25 mouse cellular contexts compared by ENCODE assay signal in the genomic region with DNA sequence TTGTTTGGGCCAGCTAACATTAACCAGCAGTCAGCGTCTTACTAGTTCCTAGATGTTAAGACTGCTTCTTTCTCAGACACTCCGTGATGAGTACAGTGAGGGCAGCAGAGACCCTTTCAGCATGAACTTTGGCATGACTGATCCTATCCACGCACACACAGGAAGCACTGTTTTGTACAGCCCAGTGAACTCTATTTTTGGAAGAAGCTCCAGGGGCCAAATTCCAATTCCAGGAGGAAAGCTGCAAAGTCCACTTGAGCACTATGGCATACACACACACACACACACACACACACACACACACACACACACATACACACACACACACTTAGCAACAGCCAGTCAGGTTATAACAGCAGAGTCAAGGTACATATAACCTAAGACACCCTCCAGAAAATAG.
DNase-seq lines count a peak whose midpoint lies in the region; ATAC-seq lines count a peak whose summit lies in the region.
"Had no signal": no experiment of that assay in that cellular context is flagged by ENCODE, and none has a peak within 500 bp of the region (broad histone marks: within the 10 kb centered on the region; RNA-seq: fewer than 3 reads in every experiment).

No protein-coding gene starts in this region.

- ATAC-seq in kidney, embryonic 14.5 days (ENCODE audit: low FRiP score, low TSS enrichment): no peak
- peak; percentile 64; the same call in 1 of the 2 replicates for ATAC-seq in liver, embryonic 16.5 days (ENCODE audit: low read depth)
- no peak for ATAC-seq in granulocyte monocyte progenitor cell, adult 5-6 weeks (replicated peaks; ENCODE audit: poor library complexity, severe bottlenecking)
- ATAC-seq: forebrain, embryonic 13.5 days; hindbrain, postnatal 0 days; intestine, embryonic 16.5 days had no signal

- 70% methylated on average over 3 of the region's 3 CpGs for WGBS in kidney, embryonic 14.5 days
- 38% methylated on average over 3 of the region's 3 CpGs for WGBS in liver, embryonic 16.5 days (ENCODE audit: insufficient replicate concordance)

- H3K9ac ChIP-seq in kidney, embryonic 14.5 days (ENCODE audit: low read depth, low read length): no peak overlapping the region
- no peak overlapping the region for H3K9ac ChIP-seq in liver, embryonic 16.5 days (ENCODE audit: low read depth, low read length)
- H3K9ac ChIP-seq: forebrain, embryonic 13.5 days; heart, embryonic 15.5 days; hindbrain, embryonic 12.5 days; lung, embryonic 15.5 days; midbrain, embryonic 12.5 days; stomach, embryonic 15.5 days had no signal

- no peak overlapping the region for H3K4me3 ChIP-seq in kidney, embryonic 14.5 days (ENCODE audit: low read length)
- H3K4me3 ChIP-seq in liver, embryonic 16.5 days (ENCODE audit: low read depth, low read length): no peak overlapping the region
- H3K4me3 ChIP-seq: forebrain, embryonic 13.5 days; heart, embryonic 10.5 days; heart, embryonic 15.5 days; hindbrain, embryonic 12.5 days; lung, embryonic 15.5 days; midbrain, embryonic 12.5 days; stomach, embryonic 15.5 days had no signal

- H3K9me3 ChIP-seq in kidney, embryonic 14.5 days (ENCODE audit: control insufficient read depth, low read length): no peaks in the 10 kb centered on the region
- no peaks in the 10 kb centered on the region; the same call in 1 of the 2 replicates for H3K9me3 ChIP-seq in liver, embryonic 16.5 days (replicated peaks; ENCODE audit: control insufficient read depth, low read length)
- H3K9me3 ChIP-seq: forebrain, embryonic 13.5 days; heart, embryonic 10.5 days; heart, embryonic 15.5 days; hindbrain, embryonic 12.5 days; lung, embryonic 15.5 days; midbrain, embryonic 12.5 days; stomach, embryonic 15.5 days had no signal

- no peak overlapping the region for H3K27ac ChIP-seq in kidney, embryonic 14.5 days (ENCODE audit: low read depth, low read length)
- no peak overlapping the region for H3K27ac ChIP-seq in liver, embryonic 16.5 days (ENCODE audit: low read length)
- H3K27ac ChIP-seq: forebrain, embryonic 13.5 days; heart, embryonic 10.5 days; heart, embryonic 15.5 days; hindbrain, embryonic 12.5 days; hindbrain, postnatal 0 days; lung, embryonic 15.5 days; midbrain, embryonic 12.5 days; stomach, embryonic 15.5 days had no signal

- no peaks in the 10 kb centered on the region for H3K36me3 ChIP-seq in kidney, embryonic 14.5 days (ENCODE audit: control insufficient read depth, insufficient read depth, low read length)
- H3K36me3 ChIP-seq in liver, embryonic 16.5 days (ENCODE audit: control insufficient read depth, insufficient read depth): no peaks in the 10 kb centered on the region
- H3K36me3 ChIP-seq: heart, embryonic 10.5 days; heart, embryonic 15.5 days; hindbrain, embryonic 12.5 days; lung, embryonic 15.5 days; midbrain, embryonic 12.5 days; stomach, embryonic 15.5 days had no signal

- H3K27me3 ChIP-seq in kidney, embryonic 14.5 days (ENCODE audit: control insufficient read depth, insufficient read depth, low read length): no peaks in the 10 kb centered on the region
- no peaks in the 10 kb centered on the region for H3K27me3 ChIP-seq in liver, embryonic 16.5 days (ENCODE audit: control insufficient read depth, insufficient read depth, low read depth, low read length)
- H3K27me3 ChIP-seq: forebrain, embryonic 13.5 days; heart, embryonic 15.5 days; hindbrain, embryonic 12.5 days; lung, embryonic 15.5 days; midbrain, embryonic 12.5 days; stomach, embryonic 15.5 days had no signal

- peak; percentile 31 for DNase-seq in kidney, adult 18-20 months
- DNase-seq in kidney, adult 8-10 months: peak; percentile 68 to 75
- DNase-seq in kidney, postnatal 10 days: peak; percentile 23
- DNase-seq in spleen, adult 18-20 months: no peak
- no peak for DNase-seq in neural tube, embryonic 10.5 days (ENCODE audit: extremely low spot score, low spot score)
- DNase-seq: adrenal gland, postnatal 14 days; cerebellum, adult 11 months; cerebellum, adult 9-10 months; cerebellum, postnatal 36 days; gastrocnemius, postnatal 10 days; heart, postnatal 36 days; lung, postnatal 36 days; thymus, postnatal 14 days had no signal

- H3K4me2 ChIP-seq in kidney, embryonic 14.5 days (replicated peaks; ENCODE audit: low read depth, low read length): no peak overlapping the region
- no peak overlapping the region for H3K4me2 ChIP-seq in liver, embryonic 16.5 days (ENCODE audit: low read depth, low read length)
- H3K4me2 ChIP-seq: forebrain, embryonic 13.5 days; heart, embryonic 15.5 days; hindbrain, embryonic 12.5 days; lung, embryonic 15.5 days; midbrain, embryonic 12.5 days; stomach, embryonic 15.5 days had no signal

- H3K4me1 ChIP-seq in kidney, embryonic 14.5 days (ENCODE audit: control insufficient read depth, insufficient read depth, low read length): no peaks in the 10 kb centered on the region
- no peaks in the 10 kb centered on the region for H3K4me1 ChIP-seq in liver, embryonic 16.5 days (ENCODE audit: control insufficient read depth, low read depth, low read length)
- H3K4me1 ChIP-seq: forebrain, embryonic 13.5 days; hindbrain, embryonic 12.5 days; lung, embryonic 15.5 days; midbrain, embryonic 12.5 days; stomach, embryonic 15.5 days had no signal

Comparison
In these comparisons a context has a peak if more than half of its experiments do, and no peak if none do; other contexts are left out.
1. DNase-seq: peak in kidney, adult 18-20 months (single experiment), kidney, adult 8-10 months (2 of 2) and kidney, postnatal 10 days (single experiment); none in spleen, adult 18-20 months (0 of 2) and neural tube, embryonic 10.5 days (single experiment).